Mouse (Mus musculus) stomach, postnatal 0 days (tissue): ENCODE results near the gene Olfr1506.
"Not testable (repeated sequence)": the region's sequence is repeated elsewhere in the genome, so short reads cannot be mapped to it uniquely, and the experiment has no call there.

Experiments used
- CTCF ChIP-seq: IDR thresholded peaks from 2 replicates; pipeline ENCODE4 v1.5.1; 2016; ENCODE audit warnings: antibody characterized with exemption, low read depth, mild to moderate bottlenecking, moderate library complexity
- EP300 ChIP-seq: optimal IDR thresholded peaks from 2 replicates; pipeline ENCODE3; 2016; ENCODE audit warnings: antibody characterized with exemption

DNA sequence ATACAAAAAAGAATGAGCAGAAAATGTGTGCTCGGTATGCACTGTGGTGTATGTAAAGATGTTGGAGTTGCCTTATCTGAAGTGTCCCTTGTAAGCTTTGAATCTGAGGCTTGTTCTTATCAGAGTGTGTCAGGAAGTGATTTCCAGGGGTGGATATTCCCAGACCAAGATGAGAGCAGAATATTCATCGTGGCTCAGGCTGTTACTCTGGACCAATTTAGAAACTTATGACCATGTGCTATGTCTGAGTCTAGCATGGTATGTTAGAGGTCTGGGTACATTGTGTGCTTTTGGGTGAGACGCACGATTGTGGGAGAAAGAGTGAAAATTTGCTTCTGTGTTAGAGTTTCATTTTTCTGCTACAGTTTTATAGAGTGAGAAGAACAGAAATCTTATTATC, 38.2 kb downstream of the Olfr1506 start:
- not testable (repeated sequence) for TF ChIP-seq CTCF, EP300
